Comparison of ENCODE assay signal across 21 mouse cellular contexts in genomic region chr14:72998111-72998510, GRCm38 (mm10). TPM values are rescaled to one million over a fixed set of nuclear protein-coding genes. Genes with fewer than 3 reads are reported as not detected.
DNase-seq lines count a peak whose midpoint lies in the region; ATAC-seq and TF ChIP-seq lines count a peak whose summit lies in the region.
"Had no signal": no experiment of that assay in that cellular context is flagged by ENCODE, and none has a peak within 500 bp of the region (broad histone marks: within the 10 kb centered on the region; RNA-seq: fewer than 3 reads in every experiment).

No protein-coding gene starts in this region.

- H3K4me2 ChIP-seq in neural tube, embryonic 11.5 days (ENCODE audit: low read depth), result no peak overlapping the region
- H3K4me2 ChIP-seq in midbrain, embryonic 12.5 days (replicated peaks), result no peak overlapping the region
- no peak overlapping the region for H3K4me2 ChIP-seq in stomach, postnatal 0 days (replicated peaks; ENCODE audit: low read depth)
- H3K4me2 ChIP-seq: heart, embryonic 13.5 days; liver, embryonic 13.5 days; lung, embryonic 15.5 days had no signal

- H3K4me1 ChIP-seq in neural tube, embryonic 11.5 days (ENCODE audit: control insufficient read depth, insufficient read depth, low read length), result no peaks in the 10 kb centered on the region
- H3K4me1 ChIP-seq in midbrain, embryonic 12.5 days, result peaks cover 8% of the 10 kb centered on the region; the same call in 1 of the 2 replicates
- no peaks in the 10 kb centered on the region for H3K4me1 ChIP-seq in stomach, postnatal 0 days (replicated peaks; ENCODE audit: control insufficient read depth, insufficient read depth)
- H3K4me1 ChIP-seq: heart, embryonic 13.5 days; liver, embryonic 13.5 days; lung, embryonic 15.5 days had no signal

- peak; percentile 30 for DNase-seq in embryo, embryonic 10 days (ENCODE audit: low spot score)
- no peak for DNase-seq in embryo, embryonic 9.5 days (ENCODE audit: extremely low spot score)
- DNase-seq in neural tube, embryonic 11.5 days (ENCODE audit: low spot score), result peak; percentile 18
- DNase-seq in neural tube, embryonic 10.5 days (ENCODE audit: extremely low spot score, low spot score), result no peak
- no peak for DNase-seq in stomach, postnatal 0 days (ENCODE audit: low spot score)
- DNase-seq in liver, result no peak
- DNase-seq in kidney, postnatal 4 days, result no peak
- DNase-seq: adrenal gland, adult 8-10 months; cerebellum, adult 11 months; cerebellum, postnatal 36 days; left cerebral cortex, postnatal 4 days; liver, embryonic 13.5 days; right cerebral cortex, adult 18-20 months; thymus, postnatal 14 days had no signal

- no peak overlapping the region for H3K27ac ChIP-seq in neural tube, embryonic 11.5 days (ENCODE audit: low read depth, low read length)
- no peak overlapping the region for H3K27ac ChIP-seq in midbrain, embryonic 12.5 days (replicated peaks)
- H3K27ac ChIP-seq in stomach, postnatal 0 days (replicated peaks), result no peak overlapping the region
- H3K27ac ChIP-seq: heart, embryonic 13.5 days; kidney, postnatal 0 days; liver, embryonic 13.5 days; lung, embryonic 15.5 days had no signal

- no peaks in the 10 kb centered on the region for H3K36me3 ChIP-seq in neural tube, embryonic 11.5 days (ENCODE audit: control insufficient read depth, insufficient read depth, low read length)
- no peaks in the 10 kb centered on the region for H3K36me3 ChIP-seq in midbrain, embryonic 12.5 days
- no peaks in the 10 kb centered on the region for H3K36me3 ChIP-seq in stomach, postnatal 0 days (ENCODE audit: control insufficient read depth, insufficient read depth, low read length)
- H3K36me3 ChIP-seq: heart, embryonic 13.5 days; liver, embryonic 13.5 days; lung, embryonic 15.5 days had no signal

- 0 out of 2 replicates have a peak, but pooled peaks have one; percentile 41 for ATAC-seq in neural tube, embryonic 11.5 days (ENCODE audit: insufficient read depth, low FRiP score, low TSS enrichment)
- ATAC-seq in midbrain, embryonic 12.5 days (ENCODE audit: low FRiP score, low read depth), result peak; percentile 80
- no peak for ATAC-seq in stomach, postnatal 0 days (ENCODE audit: low FRiP score, low TSS enrichment)
- ATAC-seq: CD4-positive, CD25-positive, alpha-beta regulatory T cell, adult 4 months; forebrain, embryonic 14.5 days; intestine, postnatal 0 days had no signal

- no peak for TF ChIP-seq CTCF in stomach, postnatal 0 days (IDR thresholded peaks at IDR 0.05; ENCODE audit: low read depth)

- H3K9ac ChIP-seq in neural tube, embryonic 11.5 days (ENCODE audit: low read length), result no peak overlapping the region
- no peak overlapping the region for H3K9ac ChIP-seq in midbrain, embryonic 12.5 days (replicated peaks)
- no peak overlapping the region for H3K9ac ChIP-seq in stomach, postnatal 0 days (ENCODE audit: low read length)
- H3K9ac ChIP-seq: heart, embryonic 13.5 days; liver, embryonic 13.5 days; lung, embryonic 15.5 days had no signal

- WGBS in neural tube, embryonic 11.5 days, result 52% methylated on average over 6 of the region's 6 CpGs
- WGBS in midbrain, embryonic 12.5 days, result 26% methylated on average over 6 of the region's 6 CpGs
- 90% methylated on average over 6 of the region's 6 CpGs for WGBS in stomach, postnatal 0 days

- no peaks in the 10 kb centered on the region for H3K9me3 ChIP-seq in neural tube, embryonic 11.5 days (ENCODE audit: control insufficient read depth, low read length)
- H3K9me3 ChIP-seq in midbrain, embryonic 12.5 days, result no peaks in the 10 kb centered on the region
- no peaks in the 10 kb centered on the region for H3K9me3 ChIP-seq in stomach, postnatal 0 days (ENCODE audit: control insufficient read depth, low read length)
- H3K9me3 ChIP-seq: heart, embryonic 13.5 days; liver, embryonic 13.5 days; lung, embryonic 15.5 days had no signal

- no peak for TF ChIP-seq EP300 in stomach, postnatal 0 days (optimal IDR thresholded peaks at IDR 0.05)

- H3K27me3 ChIP-seq in neural tube, embryonic 11.5 days (ENCODE audit: control insufficient read depth, insufficient read depth, low read length), result no peaks in the 10 kb centered on the region
- H3K27me3 ChIP-seq in midbrain, embryonic 12.5 days, result peaks cover 3% of the 10 kb centered on the region; the same call in 1 of the 2 replicates
- no peaks in the 10 kb centered on the region for H3K27me3 ChIP-seq in stomach, postnatal 0 days (ENCODE audit: control insufficient read depth, insufficient read depth, low read length)
- H3K27me3 ChIP-seq: liver, embryonic 13.5 days; lung, embryonic 15.5 days had no signal

- no peak overlapping the region for H3K4me3 ChIP-seq in neural tube, embryonic 11.5 days (ENCODE audit: low read depth, low read length)
- H3K4me3 ChIP-seq in midbrain, embryonic 12.5 days, result no peak overlapping the region
- H3K4me3 ChIP-seq in stomach, postnatal 0 days (ENCODE audit: low read depth, low read length), result no peak overlapping the region
- H3K4me3 ChIP-seq: heart, embryonic 13.5 days; liver, embryonic 13.5 days; lung, embryonic 15.5 days had no signal

RNA-seq across cellular contexts. Expression of gene Cysltr2, which starts 50.8 kb away (rescaled TPM):
- polyA plus RNA-seq in neural tube, embryonic 11.5 days (2014; fragmentation: Nextera tagmentation; extraction: Ambion mirVana), result 0.28 TPM in 1 of 2 replicates, not detected in the other
- polyA plus RNA-seq in midbrain, embryonic 12.5 days (2016; fragmentation: Nextera tagmentation; extraction: Ambion mirVana), result not detected in 2 replicates
- 0.10 and 0.22 TPM in 2 replicates for polyA plus RNA-seq in stomach, postnatal 0 days (2015; fragmentation: Nextera tagmentation; extraction: Ambion mirVana)
- polyA plus RNA-seq: heart, embryonic 13.5 days had no signal

Comparison
In these comparisons a context has a peak if more than half of its experiments do, and no peak if none do; other contexts are left out.
1. DNase-seq: peak in embryo, embryonic 10 days (single experiment) and neural tube, embryonic 11.5 days (single experiment); none in embryo, embryonic 9.5 days (single experiment), neural tube, embryonic 10.5 days (single experiment), stomach, postnatal 0 days (single experiment), liver (single experiment) and kidney, postnatal 4 days (0 of 2).